Mouse (Mus musculus): ENCODE data around the gene Olfr301. TPM values are rescaled to one million over a fixed set of nuclear protein-coding genes. Genes with fewer than 3 reads are reported as not detected.

Olfr301 gene
- total RNA-seq (2021): not detected
- long read RNA-seq, experiment 1: 0 reads
- long read RNA-seq, experiment 2: 0 reads

- no peak for DNase-seq (ENCODE audit: low spot score in 2 of 2)
Measured at GRCm38 (mm10) chr7:86403546-86403945, at the start of gene Olfr301. Gene Olfr301, plus strand, starts transcription at chr7:86403846.

DNA sequence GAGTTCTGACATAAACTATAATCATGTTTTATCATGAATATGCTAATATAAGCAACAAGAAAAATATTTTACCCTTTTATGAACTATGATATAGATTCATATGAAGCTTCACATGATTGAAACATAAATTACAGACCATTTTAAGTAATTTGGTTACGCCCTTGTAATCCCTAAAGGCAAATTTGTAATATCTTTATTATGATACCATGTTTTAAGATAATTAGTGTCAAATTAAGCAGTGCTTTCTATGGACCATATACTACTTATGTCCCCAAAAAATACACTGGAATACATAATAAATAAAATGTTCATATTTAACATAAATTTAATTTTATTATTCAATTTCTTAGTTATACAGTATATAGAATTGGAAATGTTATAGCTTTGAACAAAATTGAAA is 36.8 kb upstream of the Olfr301 start, which contains the start of gene Olfr305:
TSS of gene Olfr305 (minus strand) at position 101 of the 400 bp plus-strand sequence.
- DNase-seq (ENCODE audit: low spot score in 2 of 2): no peak

DNA sequence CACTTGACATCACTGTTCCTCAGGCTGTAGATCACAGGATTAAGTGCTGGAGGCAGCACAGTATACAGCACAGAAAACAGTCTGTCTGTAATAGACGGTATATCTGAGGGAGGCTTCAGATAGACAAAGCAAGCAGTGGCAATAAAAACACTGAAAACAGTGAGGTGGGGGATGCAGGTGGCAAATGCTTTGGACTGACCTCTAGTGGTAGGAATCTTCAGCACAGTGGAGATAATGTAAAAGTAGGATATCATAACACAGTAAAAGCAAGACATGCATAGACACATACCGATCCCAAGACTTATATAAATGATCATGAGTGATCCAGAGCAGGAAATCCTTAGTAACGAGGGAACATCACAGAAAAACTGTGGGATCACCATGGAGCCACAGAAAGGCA is 17.9 kb upstream of the Olfr301 start:
- DNase-seq (ENCODE audit: low spot score in 2 of 2): no peak

GRCm38 (mm10) chr7:86386558-86386957 is 17.1 kb upstream of the Olfr301 start, which contains the start of gene Olfr304:
Gene Olfr304, minus strand, starts transcription at chr7:86386658.
- no peak for DNase-seq (ENCODE audit: low spot score in 2 of 2)

DNA sequence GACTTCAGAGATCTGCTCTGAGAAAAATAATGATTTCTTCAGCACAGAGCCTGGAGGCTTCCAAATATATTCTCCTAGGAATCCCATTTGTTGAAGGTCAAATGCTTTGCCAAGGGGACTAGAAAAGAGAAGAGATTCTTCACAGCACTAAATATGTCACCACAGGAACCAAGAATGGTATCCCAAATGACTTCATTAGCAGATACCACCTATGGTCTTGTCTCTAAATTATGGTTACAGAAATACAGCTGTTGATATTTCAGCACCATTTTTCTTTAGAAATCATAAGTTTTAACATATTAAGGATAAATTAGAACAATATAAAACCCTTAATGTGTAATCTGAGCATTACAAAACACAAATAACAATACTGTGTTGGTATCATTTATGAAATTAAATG is 6.0 kb upstream of the Olfr301 start, which contains the start of gene Olfr303:
TSS of gene Olfr303 (minus strand) at position 101 of the 400 bp plus-strand sequence.
- no peak for DNase-seq (ENCODE audit: low spot score in 2 of 2)

DNA sequence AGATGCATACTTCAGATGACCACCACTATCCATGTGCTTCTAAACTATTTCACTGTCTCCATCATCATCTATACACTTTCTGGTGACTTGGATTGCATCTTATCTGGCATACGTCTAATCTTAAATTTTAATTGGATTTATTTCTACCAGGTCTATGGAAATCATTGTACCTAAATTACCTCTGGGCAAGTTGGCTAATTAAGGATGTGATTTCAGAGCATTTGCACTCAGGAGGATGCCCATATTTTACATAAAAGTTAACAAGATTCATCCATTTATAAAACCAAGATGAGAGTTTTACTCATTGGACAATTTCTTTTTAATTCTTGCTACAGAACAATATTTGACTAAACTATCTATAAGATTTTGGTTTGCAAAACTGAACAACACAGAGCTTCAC is 56.0 kb downstream of the Olfr301 start, which contains the start of gene Olfr299:
TSS of gene Olfr299 (plus strand) at position 301 of the 400 bp plus-strand sequence.
- DNase-seq (ENCODE audit: low spot score in 2 of 2): no peak

Other genes with a start within 250 kb of the Olfr301 start
- not detected for gene Vmn2r75, start 232.1 kb upstream of the Olfr301 start, total RNA-seq (2021)
- gene Vmn2r76, start 157.5 kb upstream of the Olfr301 start, total RNA-seq (2021): not detected
- gene Olfr310, start 126.7 kb upstream of the Olfr301 start, total RNA-seq (2021): not detected
- gene Olfr309, start 90.1 kb upstream of the Olfr301 start, total RNA-seq (2021): not detected
- gene Olfr308, start 78.2 kb upstream of the Olfr301 start, total RNA-seq (2021): not detected
- gene Olfr307, start 66.3 kb upstream of the Olfr301 start, total RNA-seq (2021): not detected
- not detected for gene Olfr305, start 36.9 kb upstream of the Olfr301 start, total RNA-seq (2021)
- gene Olfr304, start 17.2 kb upstream of the Olfr301 start, total RNA-seq (2021): not detected
- not detected for gene Olfr303, start 6.1 kb upstream of the Olfr301 start, total RNA-seq (2021)
- gene Olfr299, start 56.1 kb downstream of the Olfr301 start, total RNA-seq (2021): not detected
- gene Olfr298, start 88.6 kb downstream of the Olfr301 start, total RNA-seq (2021): not detected
- not detected for gene Olfr297, start 116.1 kb downstream of the Olfr301 start, total RNA-seq (2021)
- not detected for gene Olfr295, start 180.0 kb downstream of the Olfr301 start, total RNA-seq (2021)
- not detected for gene Olfr294, start 212.8 kb downstream of the Olfr301 start, total RNA-seq (2021)
- not detected for gene Olfr293, start 245.2 kb downstream of the Olfr301 start, total RNA-seq (2021)

All from left cerebral cortex, adult 18-20 months (tissue).